Mouse (Mus musculus): ENCODE results near the gene Olfr1445. TPM values are rescaled to one million over a fixed set of nuclear protein-coding genes. Genes with fewer than 3 reads are reported as not detected.

Gene Olfr1445
- polyA plus RNA-seq, 1 experiment from 2014 or later: not detected

Other genes with a start within 250 kb of the Olfr1445 start
- not detected in 2 replicates for gene Olfr1442, start 213.4 kb upstream of the Olfr1445 start, polyA plus RNA-seq (2014; fragmentation: Nextera tagmentation; extraction: Ambion mirVana)
- gene Olfr1443, start 205.7 kb upstream of the Olfr1445 start, polyA plus RNA-seq (2014; fragmentation: Nextera tagmentation; extraction: Ambion mirVana): not detected in 2 replicates
- not detected in 2 replicates for gene Keg1, start 188.1 kb upstream of the Olfr1445 start, polyA plus RNA-seq (2014; fragmentation: Nextera tagmentation; extraction: Ambion mirVana)
- 0.42 and 1.3 TPM in 2 replicates for gene Cntf, start 118.2 kb upstream of the Olfr1445 start, polyA plus RNA-seq (2014; fragmentation: Nextera tagmentation; extraction: Ambion mirVana)
- 9.1 and 11.7 TPM in 2 replicates for gene Zfp91, start 87.7 kb upstream of the Olfr1445 start, polyA plus RNA-seq (2014; fragmentation: Nextera tagmentation; extraction: Ambion mirVana)
- 0.75 and 1.6 TPM in 2 replicates for gene Lpxn, start 87.7 kb upstream of the Olfr1445 start, polyA plus RNA-seq (2014; fragmentation: Nextera tagmentation; extraction: Ambion mirVana)
- not detected in 2 replicates for gene Gm5244, start 37.2 kb upstream of the Olfr1445 start, polyA plus RNA-seq (2014; fragmentation: Nextera tagmentation; extraction: Ambion mirVana)
- not detected in 2 replicates for gene Olfr1444, start 26.6 kb upstream of the Olfr1445 start, polyA plus RNA-seq (2014; fragmentation: Nextera tagmentation; extraction: Ambion mirVana)
- not detected in 2 replicates for gene Olfr1446, start 9.7 kb downstream of the Olfr1445 start, polyA plus RNA-seq (2014; fragmentation: Nextera tagmentation; extraction: Ambion mirVana)
- not detected in 2 replicates for gene Olfr1447, start 19.9 kb downstream of the Olfr1445 start, polyA plus RNA-seq (2014; fragmentation: Nextera tagmentation; extraction: Ambion mirVana)
- not detected in 2 replicates for gene Olfr1448, start 40.6 kb downstream of the Olfr1445 start, polyA plus RNA-seq (2014; fragmentation: Nextera tagmentation; extraction: Ambion mirVana)
- not detected in 2 replicates for gene Olfr1449, start 47.0 kb downstream of the Olfr1445 start, polyA plus RNA-seq (2014; fragmentation: Nextera tagmentation; extraction: Ambion mirVana)
- not detected in 2 replicates for gene Olfr1450, start 66.4 kb downstream of the Olfr1445 start, polyA plus RNA-seq (2014; fragmentation: Nextera tagmentation; extraction: Ambion mirVana)
- not detected in 2 replicates for gene Olfr1451, start 111.2 kb downstream of the Olfr1445 start, polyA plus RNA-seq (2014; fragmentation: Nextera tagmentation; extraction: Ambion mirVana)
- gene Olfr1453, start 144.5 kb downstream of the Olfr1445 start, polyA plus RNA-seq (2014; fragmentation: Nextera tagmentation; extraction: Ambion mirVana): not detected in 2 replicates
- not detected in 2 replicates for gene Olfr1454, start 176.8 kb downstream of the Olfr1445 start, polyA plus RNA-seq (2014; fragmentation: Nextera tagmentation; extraction: Ambion mirVana)
- gene Olfr1457, start 214.0 kb downstream of the Olfr1445 start, polyA plus RNA-seq (2014; fragmentation: Nextera tagmentation; extraction: Ambion mirVana): not detected in 2 replicates
- not detected in 2 replicates for gene Olfr1458, start 222.9 kb downstream of the Olfr1445 start, polyA plus RNA-seq (2014; fragmentation: Nextera tagmentation; extraction: Ambion mirVana)